Mouse (Mus musculus): ENCODE measurements around the gene Cd300lg. TPM values are rescaled to one million over a fixed set of nuclear protein-coding genes. Genes with fewer than 3 reads are reported as not detected.

Cd300lg gene
- polyA plus RNA-seq, 1 experiment: 18.3 TPM

DNA sequence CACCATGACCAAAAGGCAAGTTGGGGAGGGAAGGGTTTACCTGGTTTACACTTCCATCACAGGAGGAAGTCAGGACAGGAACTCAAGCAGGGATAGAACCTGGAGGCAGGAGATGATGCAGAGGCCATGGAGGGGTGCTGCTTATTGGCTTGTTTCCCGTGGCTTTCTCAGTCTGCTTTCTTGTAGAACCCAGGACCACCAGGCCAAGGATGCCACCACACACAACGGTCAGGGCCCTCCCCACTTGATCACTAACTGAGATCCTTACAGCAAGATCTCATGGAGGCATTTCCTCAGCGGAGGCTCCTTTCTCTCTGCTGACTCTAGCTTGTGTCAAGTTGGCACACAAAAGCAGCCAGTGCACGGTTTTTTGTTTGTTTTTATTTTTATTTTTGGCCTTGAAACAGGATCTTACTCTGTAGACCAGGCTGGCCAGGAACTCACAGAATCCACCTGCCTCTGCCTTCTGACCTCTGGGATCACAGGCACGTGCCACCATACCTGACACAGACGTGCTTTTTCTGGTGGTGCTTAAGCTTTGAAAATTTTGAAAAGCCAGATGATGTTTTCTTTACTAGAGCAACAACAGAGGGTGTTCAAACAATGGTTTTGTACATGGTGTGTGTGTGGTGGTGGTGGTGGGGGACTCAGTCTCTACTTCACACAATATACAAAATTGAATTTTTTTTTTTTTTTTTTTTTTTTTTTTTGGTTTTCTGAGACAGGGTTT lies 13.1 kb upstream of the Cd300lg start, which contains the start of gene Mpp3:
Mpp3 (minus strand) TSS at position 375 of the 730 bp plus-strand sequence.
- TF ChIP-seq CTCF (IDR thresholded peaks at IDR 0.05; ENCODE audit: borderline replicate concordance, control insufficient read depth, extremely low read depth, insufficient read depth, low read length, poor library complexity): no peak
- TF ChIP-seq POLR2A (IDR thresholded peaks at IDR 0.05; ENCODE audit: control insufficient read depth, extremely low read depth, insufficient read depth, low read length, poor library complexity): no peak
- peaks cover 2% of the 10 kb centered on the region; the same call in 1 of the 2 replicates for H3K27me3 ChIP-seq (ENCODE audit: control insufficient read depth, insufficient read depth, low read length)
- no peak for DNase-seq
- peaks cover 3% of the 10 kb centered on the region; the same call in 1 of the 2 replicates for H3K4me1 ChIP-seq (replicated peaks; ENCODE audit: control insufficient read depth, insufficient read depth, low read length)
- no peak within 1 kb of the TSS for H3K27ac ChIP-seq (ENCODE audit: control insufficient read depth, insufficient read depth, low read length)
- H3K4me3 ChIP-seq (ENCODE audit: control insufficient read depth, insufficient read depth, low read length): no peak within 1 kb of the TSS
- 88% methylated on average over 6 of the region's 6 CpGs for WGBS
- H3K36me3 ChIP-seq (ENCODE audit: control insufficient read depth, insufficient read depth, low read length): no peaks in the 10 kb centered on the region

DNA sequence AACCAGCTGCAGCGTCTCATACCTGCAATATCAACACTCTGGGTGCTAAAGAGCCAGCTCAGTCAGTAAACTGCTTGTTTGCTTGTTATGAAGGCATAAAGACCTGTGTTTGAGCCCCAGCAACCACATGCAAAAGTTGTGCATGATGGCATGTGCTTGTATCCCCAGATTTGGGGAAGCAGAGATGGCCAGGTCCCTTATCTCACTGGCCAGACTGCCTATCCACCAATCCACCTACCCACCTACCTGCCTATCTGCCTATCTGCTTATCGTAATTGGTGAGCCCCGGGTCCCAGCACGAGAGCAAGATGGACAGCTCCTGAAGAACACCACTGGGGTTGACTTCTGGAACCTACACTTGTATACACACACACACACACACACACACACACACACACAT lies 12.0 kb upstream of the Cd300lg start:
- no peak for TF ChIP-seq CTCF (IDR thresholded peaks at IDR 0.05; ENCODE audit: borderline replicate concordance, control insufficient read depth, extremely low read depth, insufficient read depth, low read length, poor library complexity)
- Histone ChIP-seq H3K4me3 (ENCODE audit: control insufficient read depth, insufficient read depth, low read length) (no peak overlapping the region), H3K27me3 (ENCODE audit: control insufficient read depth, insufficient read depth, low read length) (peaks cover 2% of the 10 kb centered on the region; the same call in 1 of the 2 replicates), H3K27ac (ENCODE audit: control insufficient read depth, insufficient read depth, low read length) (no peak overlapping the region), H3K36me3 (ENCODE audit: control insufficient read depth, insufficient read depth, low read length) (no peaks in the 10 kb centered on the region), H3K4me1 (replicated peaks; ENCODE audit: control insufficient read depth, insufficient read depth, low read length) (peaks cover 3% of the 10 kb centered on the region; the same call in 1 of the 2 replicates)
- WGBS: 76% methylated on average over 4 of the region's 4 CpGs
- no peak for DNase-seq

DNA sequence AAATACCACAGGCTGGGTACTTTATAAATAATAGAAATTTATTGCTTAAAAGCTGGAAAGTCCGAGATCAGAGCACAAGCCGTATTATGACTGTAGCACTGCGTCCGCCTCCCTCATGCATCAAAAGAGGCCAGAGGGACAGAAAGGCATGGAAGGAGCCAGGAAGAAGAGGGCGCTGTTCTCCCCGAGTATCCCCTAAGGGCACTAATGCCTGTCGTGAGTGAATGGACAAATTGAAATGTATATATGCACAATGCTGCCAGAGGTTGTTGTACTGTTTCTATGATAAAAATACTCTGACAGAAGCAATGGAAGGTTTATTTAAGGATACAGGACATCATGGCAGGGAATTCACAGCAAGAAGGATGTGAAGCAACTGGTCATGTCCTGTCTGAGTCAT lies 11.3 kb upstream of the Cd300lg start:
- peaks cover 3% of the 10 kb centered on the region; the same call in 1 of the 2 replicates for H3K4me1 ChIP-seq (replicated peaks; ENCODE audit: control insufficient read depth, insufficient read depth, low read length)
- no peak overlapping the region for H3K27ac ChIP-seq (ENCODE audit: control insufficient read depth, insufficient read depth, low read length)
- no peak for DNase-seq
- H3K36me3 ChIP-seq (ENCODE audit: control insufficient read depth, insufficient read depth, low read length): no peaks in the 10 kb centered on the region
- TF ChIP-seq CTCF (IDR thresholded peaks at IDR 0.05; ENCODE audit: borderline replicate concordance, control insufficient read depth, extremely low read depth, insufficient read depth, low read length, poor library complexity): no peak
- TF ChIP-seq POLR2A (IDR thresholded peaks at IDR 0.05; ENCODE audit: control insufficient read depth, extremely low read depth, insufficient read depth, low read length, poor library complexity): no peak
- 60% methylated on average over 7 of the region's 7 CpGs for WGBS
- no peak overlapping the region for H3K4me3 ChIP-seq (ENCODE audit: control insufficient read depth, insufficient read depth, low read length)
- H3K27me3 ChIP-seq (ENCODE audit: control insufficient read depth, insufficient read depth, low read length): peaks cover 2% of the 10 kb centered on the region; the same call in 1 of the 2 replicates

DNA sequence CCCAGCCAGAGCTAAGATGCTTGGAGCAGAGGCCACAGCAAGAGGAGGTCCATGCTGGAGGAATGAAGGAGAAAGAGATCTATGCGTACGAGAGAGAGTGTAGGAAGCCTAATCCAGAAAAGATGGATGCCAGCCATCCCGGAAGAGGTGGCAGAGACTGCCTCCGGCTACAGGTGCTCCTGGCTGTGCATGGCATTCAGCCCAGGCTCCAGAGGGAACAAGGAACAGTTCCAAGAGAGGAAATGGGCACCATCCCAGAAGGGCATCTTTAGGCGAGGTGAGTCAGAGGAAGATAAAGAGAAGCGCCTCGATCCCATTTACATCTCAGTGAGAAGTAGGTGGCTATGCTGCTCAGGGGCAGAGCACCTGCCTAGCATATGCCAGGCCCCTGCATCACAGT lies 10.2 kb upstream of the Cd300lg start:
- Histone ChIP-seq H3K4me1 (replicated peaks; ENCODE audit: control insufficient read depth, insufficient read depth, low read length) (peaks cover 3% of the 10 kb centered on the region; the same call in 1 of the 2 replicates), H3K27me3 (ENCODE audit: control insufficient read depth, insufficient read depth, low read length) (peaks cover 2% of the 10 kb centered on the region; the same call in 1 of the 2 replicates), H3K36me3 (ENCODE audit: control insufficient read depth, insufficient read depth, low read length) (no peaks in the 10 kb centered on the region), H3K4me3 (ENCODE audit: control insufficient read depth, insufficient read depth, low read length) (no peak overlapping the region), H3K27ac (ENCODE audit: control insufficient read depth, insufficient read depth, low read length) (no peak overlapping the region)
- no peak for DNase-seq
- 91% methylated on average over 7 of the region's 7 CpGs for WGBS
- TF ChIP-seq POLR2A (IDR thresholded peaks at IDR 0.05; ENCODE audit: control insufficient read depth, extremely low read depth, insufficient read depth, low read length, poor library complexity): no peak
- TF ChIP-seq CTCF (IDR thresholded peaks at IDR 0.05; ENCODE audit: borderline replicate concordance, control insufficient read depth, extremely low read depth, insufficient read depth, low read length, poor library complexity): no peak

DNA sequence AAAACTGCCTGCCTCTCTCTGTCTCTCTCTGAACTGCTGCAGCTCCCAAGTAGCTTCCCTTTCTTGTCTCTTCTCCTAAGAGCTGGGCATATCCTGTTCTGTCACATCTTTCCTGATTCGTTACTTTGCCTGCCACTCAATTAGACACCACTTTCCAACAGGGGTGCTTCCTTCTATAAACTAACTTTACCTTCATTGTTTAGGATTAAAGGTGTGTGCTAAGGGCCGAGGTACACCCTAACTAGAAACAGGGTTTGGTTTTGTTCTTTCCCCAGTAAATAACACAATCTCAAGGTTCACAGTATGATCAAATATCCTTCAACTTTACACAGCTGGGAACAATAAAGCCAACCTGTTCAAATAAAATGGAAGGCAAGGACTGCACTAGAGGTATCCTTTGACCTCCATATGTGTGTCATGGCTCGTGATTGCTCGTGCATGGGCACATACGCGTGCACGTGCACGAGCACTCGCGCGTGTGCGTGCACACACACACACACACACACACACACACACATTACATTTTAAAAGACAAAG lies 8.2 kb upstream of the Cd300lg start:
- TF ChIP-seq CTCF (IDR thresholded peaks at IDR 0.05; ENCODE audit: borderline replicate concordance, control insufficient read depth, extremely low read depth, insufficient read depth, low read length, poor library complexity): no peak
- no peak for TF ChIP-seq POLR2A (IDR thresholded peaks at IDR 0.05; ENCODE audit: control insufficient read depth, extremely low read depth, insufficient read depth, low read length, poor library complexity)
- no peak for DNase-seq
- Histone ChIP-seq H3K4me3 (ENCODE audit: control insufficient read depth, insufficient read depth, low read length) (no peak overlapping the region), H3K27ac (ENCODE audit: control insufficient read depth, insufficient read depth, low read length) (no peak overlapping the region), H3K27me3 (ENCODE audit: control insufficient read depth, insufficient read depth, low read length) (no peaks in the 10 kb centered on the region; the same call in 1 of the 2 replicates), H3K4me1 (replicated peaks; ENCODE audit: control insufficient read depth, insufficient read depth, low read length) (no peaks in the 10 kb centered on the region), H3K36me3 (ENCODE audit: control insufficient read depth, insufficient read depth, low read length) (no peaks in the 10 kb centered on the region)
- WGBS: 94% methylated on average over 12 of the region's 12 CpGs

DNA sequence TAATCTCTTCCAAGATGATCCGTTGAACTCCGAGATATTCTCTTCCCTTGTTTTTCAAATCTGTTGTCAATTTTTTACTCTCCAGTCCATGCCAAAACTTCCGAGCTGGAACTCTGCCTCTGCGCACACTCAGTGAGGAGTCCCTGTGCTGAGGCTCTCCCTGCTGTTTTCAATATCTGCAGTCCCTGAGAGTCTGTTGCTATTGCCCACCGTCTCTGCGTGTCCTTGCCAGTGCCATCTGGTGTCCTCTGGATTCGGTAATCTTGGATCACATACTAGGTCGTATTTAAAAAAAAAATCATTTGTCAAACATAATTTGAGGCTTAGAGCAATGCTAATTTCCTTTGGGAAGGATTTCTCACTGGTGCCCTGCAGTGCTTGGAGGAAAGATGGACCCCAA lies 6.4 kb upstream of the Cd300lg start:
- no peaks in the 10 kb centered on the region for H3K36me3 ChIP-seq (ENCODE audit: control insufficient read depth, insufficient read depth, low read length)
- DNase-seq: no peak
- no peak overlapping the region for H3K4me3 ChIP-seq (ENCODE audit: control insufficient read depth, insufficient read depth, low read length)
- no peaks in the 10 kb centered on the region for H3K4me1 ChIP-seq (replicated peaks; ENCODE audit: control insufficient read depth, insufficient read depth, low read length)
- H3K27ac ChIP-seq (ENCODE audit: control insufficient read depth, insufficient read depth, low read length): no peak overlapping the region
- no peak for TF ChIP-seq POLR2A (IDR thresholded peaks at IDR 0.05; ENCODE audit: control insufficient read depth, extremely low read depth, insufficient read depth, low read length, poor library complexity)
- no peak for TF ChIP-seq CTCF (IDR thresholded peaks at IDR 0.05; ENCODE audit: borderline replicate concordance, control insufficient read depth, extremely low read depth, insufficient read depth, low read length, poor library complexity)
- WGBS: 94% methylated on average over 8 of the region's 8 CpGs
- H3K27me3 ChIP-seq (ENCODE audit: control insufficient read depth, insufficient read depth, low read length): no peaks in the 10 kb centered on the region
